Mouse (Mus musculus): ENCODE results near the gene Clasp1. TPM values are rescaled to one million over a fixed set of nuclear protein-coding genes. Genes with fewer than 3 reads are reported as not detected.

The Clasp1 gene
- polyA plus RNA-seq, 1 experiment from 2014 or later = 77.7 TPM

DNA sequence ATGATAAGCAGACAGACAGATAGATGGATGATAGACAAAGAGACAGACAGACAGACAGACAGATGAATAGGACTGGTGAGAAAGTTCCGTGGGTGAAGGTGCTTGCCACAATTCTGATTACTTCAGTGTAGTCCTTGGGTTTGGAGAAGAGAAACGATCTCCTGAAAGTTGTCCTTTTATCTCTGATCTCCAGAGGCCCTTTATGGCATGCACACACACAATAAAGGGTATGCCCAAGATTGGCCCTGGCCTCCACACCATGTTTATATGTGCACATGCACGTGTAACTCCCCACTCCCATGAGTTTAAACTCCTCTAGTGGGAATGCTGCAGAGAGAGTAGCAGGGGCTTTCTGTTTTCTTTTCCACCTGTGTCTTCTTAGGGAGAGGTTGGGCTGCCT is 14.6 kb downstream of the Clasp1 start:
- 71% methylated on average over 3 of the region's 3 CpGs for WGBS
- no peaks in the 10 kb centered on the region for H3K9me3 ChIP-seq

DNA sequence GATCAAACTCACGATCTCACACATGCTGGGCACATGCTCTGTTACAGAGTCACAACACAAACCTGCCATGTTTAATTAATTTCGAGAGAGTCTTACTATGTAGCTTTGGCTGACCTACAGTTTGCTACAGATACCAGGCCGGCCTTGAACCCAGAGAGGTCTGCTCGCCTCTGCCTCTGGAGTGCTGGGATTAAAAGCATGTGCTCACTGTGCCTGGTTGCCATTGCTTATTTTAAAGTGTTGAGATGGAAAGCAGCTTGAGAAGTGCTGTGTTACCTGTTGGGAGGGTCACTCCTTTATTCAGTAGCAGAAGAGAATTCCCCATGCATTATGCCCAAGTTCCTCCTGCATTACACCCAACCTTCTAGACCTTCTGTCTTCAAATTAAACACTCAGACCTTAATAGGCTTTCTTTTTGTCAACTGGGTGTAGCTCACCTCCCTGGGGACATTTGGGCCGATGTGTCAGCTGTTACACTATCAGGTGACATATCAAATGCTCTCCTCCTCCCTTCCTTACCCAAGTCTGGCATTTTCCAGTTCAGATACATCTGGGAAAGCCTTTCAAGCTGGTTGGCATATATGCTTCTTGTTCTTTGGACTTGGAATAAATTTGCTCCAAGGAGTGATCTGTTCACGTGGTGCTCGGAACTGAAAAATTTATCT is 18.9 kb downstream of the Clasp1 start:
- Histone ChIP-seq H3K27me3 (no peaks in the 10 kb centered on the region), H3K4me1 (replicated peaks) (no peaks in the 10 kb centered on the region), H3K9me3 (no peaks in the 10 kb centered on the region), H3K36me3 (peaks cover 24% of the 10 kb centered on the region), H3K4me3 (replicated peaks) (no peak overlapping the region), H3K4me2 (no peak overlapping the region), H3K9ac (replicated peaks) (no peak overlapping the region), H3K27ac (no peak overlapping the region)
- 90% methylated on average over 7 of the region's 7 CpGs for WGBS
- ATAC-seq (ENCODE audit: insufficient number of reproducible peaks, insufficient read depth, low FRiP score, low TSS enrichment, low read depth) = no peak

More for the DNA sequence above, 14.6 kb downstream of the Clasp1 start:
- no peak for ATAC-seq (ENCODE audit: insufficient number of reproducible peaks, insufficient read depth, low FRiP score, low TSS enrichment, low read depth)
- Histone ChIP-seq H3K36me3 (peaks cover 21% of the 10 kb centered on the region), H3K4me3 (replicated peaks) (no peak overlapping the region), H3K9ac (replicated peaks) (no peak overlapping the region), H3K27ac (no peak overlapping the region), H3K4me1 (replicated peaks) (no peaks in the 10 kb centered on the region), H3K4me2 (no peak overlapping the region), H3K27me3 (no peaks in the 10 kb centered on the region)

DNA sequence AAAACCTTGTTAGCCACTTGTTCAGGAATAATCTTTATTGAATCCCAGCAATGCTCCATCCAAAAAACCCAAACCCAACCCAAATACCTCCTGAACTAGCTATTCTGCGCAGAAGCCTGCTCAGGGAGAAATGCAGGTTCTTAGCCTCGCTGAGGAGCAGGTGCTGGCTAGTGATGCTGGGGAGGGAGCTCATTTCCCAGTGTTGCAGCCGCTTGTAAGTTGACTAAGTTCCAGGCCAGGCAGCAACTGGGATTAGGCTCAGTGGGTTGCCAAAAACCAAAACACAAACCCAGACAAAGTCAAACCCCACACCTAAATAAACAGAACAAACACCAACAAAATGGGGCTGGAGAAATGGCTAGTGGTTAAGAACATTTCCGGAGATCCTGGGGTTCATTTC is 20.4 kb downstream of the Clasp1 start:
- H3K9ac ChIP-seq (replicated peaks) = no peak overlapping the region
- H3K36me3 ChIP-seq = peaks cover 14% of the 10 kb centered on the region
- no peak overlapping the region for H3K4me3 ChIP-seq (replicated peaks)
- H3K27ac ChIP-seq = no peak overlapping the region
- H3K4me1 ChIP-seq (replicated peaks) = no peaks in the 10 kb centered on the region
- no peak overlapping the region for H3K4me2 ChIP-seq
- H3K9me3 ChIP-seq = no peaks in the 10 kb centered on the region
- no peak for ATAC-seq (ENCODE audit: insufficient number of reproducible peaks, insufficient read depth, low FRiP score, low TSS enrichment, low read depth)
- WGBS = 82% methylated on average over 4 of the region's 4 CpGs
- no peaks in the 10 kb centered on the region for H3K27me3 ChIP-seq

DNA sequence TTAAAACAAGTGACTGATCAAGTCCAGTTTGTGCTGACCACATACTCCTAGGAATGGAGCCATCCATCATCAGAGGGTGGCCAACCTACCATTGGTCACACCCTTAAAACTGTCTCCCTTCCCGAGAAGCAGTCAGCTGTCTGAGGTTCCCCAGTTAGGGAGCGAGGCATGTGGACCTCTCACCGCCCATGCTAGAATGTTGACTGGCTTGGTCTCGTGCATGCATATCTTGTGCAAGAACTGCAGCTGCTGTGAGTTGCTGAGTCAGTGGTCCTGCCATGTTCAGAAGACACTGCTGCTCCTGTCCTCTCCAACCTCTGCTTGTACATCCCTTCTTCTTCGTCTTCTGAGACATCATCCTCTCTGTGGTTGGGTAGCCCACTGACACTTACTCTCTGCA is 22.0 kb downstream of the Clasp1 start:
- no peak for ATAC-seq (ENCODE audit: insufficient number of reproducible peaks, insufficient read depth, low FRiP score, low TSS enrichment, low read depth)
- no peaks in the 10 kb centered on the region for H3K27me3 ChIP-seq
- no peak overlapping the region for H3K9ac ChIP-seq (replicated peaks)
- peaks cover 10% of the 10 kb centered on the region for H3K36me3 ChIP-seq
- H3K27ac ChIP-seq = no peak overlapping the region
- no peaks in the 10 kb centered on the region for H3K9me3 ChIP-seq
- H3K4me3 ChIP-seq (replicated peaks) = no peak overlapping the region
- WGBS = 86% methylated on average over 5 of the region's 5 CpGs
- no peak overlapping the region for H3K4me2 ChIP-seq
- no peaks in the 10 kb centered on the region for H3K4me1 ChIP-seq (replicated peaks)

DNA sequence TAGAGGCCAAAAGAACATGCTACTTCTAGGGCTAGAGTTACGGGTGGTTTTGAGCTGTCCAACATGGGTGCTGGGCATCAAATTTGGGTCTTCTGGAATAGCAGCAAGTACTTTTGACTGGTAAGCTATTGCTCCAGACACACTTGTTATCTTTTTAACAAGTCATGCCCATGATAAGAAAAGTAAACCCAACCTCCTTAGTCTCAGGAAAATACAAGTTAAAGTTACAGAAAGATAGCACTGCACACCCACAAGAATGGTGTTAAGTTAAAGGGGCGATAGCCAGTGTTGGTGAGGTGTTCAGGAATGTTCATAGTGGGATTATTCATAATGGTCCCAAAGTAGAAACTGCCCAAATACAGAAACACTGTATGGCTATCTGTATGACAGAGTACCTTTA is 24.3 kb downstream of the Clasp1 start:
- no peaks in the 10 kb centered on the region for H3K27me3 ChIP-seq
- no peaks in the 10 kb centered on the region for H3K9me3 ChIP-seq
- peaks cover 19% of the 10 kb centered on the region; the same call in 1 of the 2 replicates for H3K36me3 ChIP-seq
- no peak overlapping the region for H3K4me3 ChIP-seq (replicated peaks)
- H3K4me2 ChIP-seq = no peak overlapping the region
- no peaks in the 10 kb centered on the region for H3K4me1 ChIP-seq (replicated peaks)
- H3K27ac ChIP-seq = no peak overlapping the region
- H3K9ac ChIP-seq (replicated peaks) = no peak overlapping the region
- ATAC-seq (ENCODE audit: insufficient number of reproducible peaks, insufficient read depth, low FRiP score, low TSS enrichment, low read depth) = no peak
- 88% methylated on average over 2 of the region's 2 CpGs for WGBS

DNA sequence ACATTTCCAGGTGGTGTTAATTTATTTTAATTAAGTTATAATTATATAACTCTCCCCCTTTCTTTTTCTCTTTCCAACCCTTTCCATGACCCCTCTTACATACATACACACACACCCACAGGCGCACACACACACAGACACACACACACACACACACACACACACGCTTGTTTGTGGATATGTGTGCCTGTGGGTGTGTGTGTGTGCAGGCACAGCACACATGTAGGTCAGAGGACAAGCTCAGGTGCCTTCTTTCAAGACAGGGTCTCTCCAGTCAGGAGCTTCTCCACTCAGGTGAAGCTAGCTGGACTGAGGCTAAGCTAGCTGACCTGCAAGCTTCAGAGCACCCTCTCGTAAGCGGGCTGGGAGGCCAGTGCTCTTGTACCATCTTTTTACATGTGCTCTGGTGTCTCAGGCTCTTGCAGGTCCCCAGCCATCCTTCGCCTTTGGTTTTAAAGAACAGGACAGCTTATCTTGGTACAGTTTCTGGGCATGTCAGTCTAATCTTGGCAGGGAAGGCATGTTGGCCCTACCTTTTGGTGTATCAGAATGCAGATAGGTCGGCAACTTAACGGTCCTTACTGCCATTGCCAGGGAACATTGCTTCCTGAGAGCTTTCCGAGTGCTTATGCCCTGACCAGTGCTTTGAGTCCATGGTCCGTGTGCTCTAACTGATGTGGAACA is 28.3 kb downstream of the Clasp1 start:
- Histone ChIP-seq H3K9me3 (no peaks in the 10 kb centered on the region), H3K4me3 (replicated peaks) (no peak overlapping the region), H3K4me2 (no peak overlapping the region), H3K4me1 (replicated peaks) (peaks cover 18% of the 10 kb centered on the region), H3K36me3 (peaks cover 33% of the 10 kb centered on the region), H3K9ac (replicated peaks) (no peak overlapping the region), H3K27ac (no peak overlapping the region), H3K27me3 (no peaks in the 10 kb centered on the region)
- no peak for ATAC-seq (ENCODE audit: insufficient number of reproducible peaks, insufficient read depth, low FRiP score, low TSS enrichment, low read depth)
- 92% methylated on average over 9 of the region's 9 CpGs for WGBS

DNA sequence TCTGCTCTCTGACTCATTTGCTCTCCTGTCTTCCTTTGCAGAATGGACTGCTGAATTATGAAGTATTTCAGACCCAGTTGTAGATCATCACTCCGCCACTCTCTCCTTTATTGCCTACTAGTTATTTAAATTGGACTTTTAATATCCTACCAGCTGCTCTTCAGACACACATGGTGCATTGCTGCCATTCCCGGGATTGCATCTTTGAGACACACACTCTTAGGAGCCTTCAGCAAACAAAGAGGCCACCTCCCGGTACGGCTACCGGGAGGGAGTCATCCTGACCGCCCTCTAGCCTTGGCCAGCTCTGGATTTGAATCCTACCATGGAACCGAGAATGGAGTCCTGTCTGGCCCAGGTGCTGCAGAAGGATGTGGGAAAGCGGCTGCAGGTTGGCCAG is 30.5 kb downstream of the Clasp1 start:
- Histone ChIP-seq H3K4me1 (replicated peaks) (peaks cover 23% of the 10 kb centered on the region), H3K27me3 (no peaks in the 10 kb centered on the region), H3K4me2 (no peak overlapping the region), H3K27ac (no peak overlapping the region), H3K9ac (replicated peaks) (no peak overlapping the region), H3K4me3 (replicated peaks) (no peak overlapping the region), H3K36me3 (peaks cover 54% of the 10 kb centered on the region), H3K9me3 (no peaks in the 10 kb centered on the region)
- ATAC-seq (ENCODE audit: insufficient number of reproducible peaks, insufficient read depth, low FRiP score, low TSS enrichment, low read depth) = no peak
- WGBS = 91% methylated on average over 8 of the region's 8 CpGs

DNA sequence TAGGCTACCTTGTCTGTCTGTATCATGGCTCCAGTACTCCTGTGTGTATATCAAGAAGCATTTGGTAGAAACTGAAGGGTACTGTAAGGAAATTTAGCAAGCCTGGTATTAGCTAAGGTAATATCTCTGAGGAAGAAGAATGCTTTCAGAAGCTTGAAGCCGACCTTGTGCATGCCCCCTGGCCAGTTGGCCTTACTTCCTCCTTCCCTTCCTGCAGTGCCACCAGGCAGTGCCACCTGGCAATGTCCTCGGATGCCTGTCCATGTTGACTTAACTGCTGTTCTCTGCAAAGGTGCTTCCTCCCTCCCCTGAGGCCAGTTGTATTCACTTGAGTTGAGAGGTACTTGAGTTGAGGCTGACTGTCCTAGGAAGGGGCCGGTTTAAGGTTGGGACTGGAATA is 32.3 kb downstream of the Clasp1 start:
- Histone ChIP-seq H3K27ac (no peak overlapping the region), H3K4me1 (replicated peaks) (peaks cover 23% of the 10 kb centered on the region), H3K27me3 (no peaks in the 10 kb centered on the region), H3K4me3 (replicated peaks) (no peak overlapping the region), H3K9me3 (no peaks in the 10 kb centered on the region), H3K9ac (replicated peaks) (no peak overlapping the region), H3K4me2 (no peak overlapping the region), H3K36me3 (peaks cover 64% of the 10 kb centered on the region)
- no peak for ATAC-seq (ENCODE audit: insufficient number of reproducible peaks, insufficient read depth, low FRiP score, low TSS enrichment, low read depth)
- WGBS = 80% methylated on average over 3 of the region's 3 CpGs

DNA sequence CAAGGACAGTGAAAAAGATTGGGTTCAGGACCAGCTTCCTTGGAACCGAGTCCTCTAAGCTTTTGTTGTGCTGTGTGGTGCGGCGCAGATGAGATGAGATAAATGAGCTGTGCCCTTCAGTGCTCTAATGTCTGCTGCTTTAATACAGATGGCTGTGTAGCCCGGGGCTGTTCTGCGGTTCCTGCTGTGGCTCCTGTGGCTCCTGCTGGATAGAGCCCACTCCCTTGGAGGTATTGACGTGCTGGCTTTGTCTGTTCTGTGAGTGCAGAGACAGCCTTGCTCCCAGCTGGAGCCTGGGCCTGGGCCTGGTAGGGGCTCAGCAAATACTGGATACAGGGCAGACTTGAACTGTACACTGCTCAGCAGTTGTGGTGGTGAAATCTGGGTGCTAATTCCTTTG is 34.0 kb downstream of the Clasp1 start:
- Histone ChIP-seq H3K36me3 (peaks cover 60% of the 10 kb centered on the region), H3K4me1 (replicated peaks) (peaks cover 23% of the 10 kb centered on the region), H3K27me3 (no peaks in the 10 kb centered on the region), H3K4me3 (replicated peaks) (no peak overlapping the region), H3K27ac (no peak overlapping the region), H3K4me2 (no peak overlapping the region), H3K9ac (replicated peaks) (no peak overlapping the region), H3K9me3 (no peaks in the 10 kb centered on the region)
- ATAC-seq (ENCODE audit: insufficient number of reproducible peaks, insufficient read depth, low FRiP score, low TSS enrichment, low read depth) = no peak
- WGBS = 83% methylated on average over 6 of the region's 6 CpGs

DNA sequence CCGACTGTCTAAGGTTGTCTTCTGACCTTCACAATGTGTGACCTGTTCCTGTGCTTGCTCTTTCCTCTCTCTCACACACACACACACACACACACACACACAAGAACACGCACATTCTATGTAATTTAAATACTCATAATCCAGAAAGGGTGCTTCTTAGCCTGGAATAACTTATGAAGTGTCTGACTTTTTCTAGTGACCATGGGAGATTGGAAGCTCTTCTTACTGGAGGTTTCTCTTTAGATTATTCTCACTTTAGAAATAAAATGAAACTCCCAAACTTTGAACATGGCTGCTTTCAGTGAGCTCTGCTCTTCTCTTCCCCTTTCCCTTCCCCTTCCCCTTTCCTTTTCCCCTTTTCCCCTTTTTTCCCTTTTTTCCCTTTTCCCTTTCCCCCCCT is 37.1 kb downstream of the Clasp1 start:
- no peaks in the 10 kb centered on the region for H3K27me3 ChIP-seq
- no peak overlapping the region for H3K4me3 ChIP-seq (replicated peaks)
- no peak for ATAC-seq (ENCODE audit: insufficient number of reproducible peaks, insufficient read depth, low FRiP score, low TSS enrichment, low read depth)
- no peaks in the 10 kb centered on the region for H3K9me3 ChIP-seq
- H3K4me2 ChIP-seq = no peak overlapping the region
- no peak overlapping the region for H3K27ac ChIP-seq
- peaks cover 55% of the 10 kb centered on the region for H3K36me3 ChIP-seq
- no peak overlapping the region for H3K9ac ChIP-seq (replicated peaks)
- H3K4me1 ChIP-seq (replicated peaks) = peaks cover 17% of the 10 kb centered on the region
- WGBS = 88% methylated on average over 2 of the region's 2 CpGs

DNA sequence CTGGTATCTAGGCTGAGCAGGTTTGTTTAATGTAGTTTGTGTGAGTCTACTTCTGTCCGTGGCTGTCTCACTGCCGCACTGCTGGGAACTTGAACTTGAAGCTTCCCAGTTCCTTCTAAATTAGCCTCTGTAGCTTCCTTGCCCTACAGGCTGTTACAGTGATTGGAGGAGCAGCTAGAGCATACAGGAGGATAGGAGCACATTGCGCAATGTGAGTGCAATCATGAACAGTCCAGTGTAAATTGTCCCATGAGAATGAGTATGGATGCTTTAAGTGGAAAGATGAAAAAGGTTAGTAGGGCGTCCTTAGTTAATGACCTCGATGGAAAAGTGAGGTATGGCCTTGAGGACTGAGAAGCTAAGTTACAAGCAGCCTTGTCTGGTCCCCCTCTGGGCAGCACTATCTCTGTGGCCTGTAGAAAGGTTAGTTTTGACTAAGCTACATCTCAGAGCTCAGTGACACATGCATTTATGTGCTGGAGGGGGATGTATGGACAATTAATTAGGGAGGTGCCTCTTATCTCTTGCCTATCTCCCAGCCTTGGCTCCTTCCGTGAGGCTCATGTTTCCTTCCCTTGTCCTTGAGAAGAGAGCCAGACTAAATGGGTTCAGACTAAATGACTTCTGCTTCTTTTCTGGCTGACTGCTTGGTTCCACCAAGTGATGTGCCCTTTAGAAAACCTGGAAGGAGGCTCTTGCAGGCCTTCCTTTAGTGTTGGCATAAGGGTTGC is 39.7 kb downstream of the Clasp1 start:
- Histone ChIP-seq H3K27me3 (no peaks in the 10 kb centered on the region), H3K27ac (no peak overlapping the region), H3K4me3 (replicated peaks) (no peak overlapping the region), H3K9ac (replicated peaks) (no peak overlapping the region), H3K4me2 (no peak overlapping the region), H3K4me1 (replicated peaks) (no peaks in the 10 kb centered on the region), H3K9me3 (no peaks in the 10 kb centered on the region), H3K36me3 (peaks cover 48% of the 10 kb centered on the region)
- WGBS = 91% methylated on average over 6 of the region's 6 CpGs
- ATAC-seq (ENCODE audit: insufficient number of reproducible peaks, insufficient read depth, low FRiP score, low TSS enrichment, low read depth) = no peak
